Mouse (Mus musculus): ENCODE results near the gene Esyt1.

DNA sequence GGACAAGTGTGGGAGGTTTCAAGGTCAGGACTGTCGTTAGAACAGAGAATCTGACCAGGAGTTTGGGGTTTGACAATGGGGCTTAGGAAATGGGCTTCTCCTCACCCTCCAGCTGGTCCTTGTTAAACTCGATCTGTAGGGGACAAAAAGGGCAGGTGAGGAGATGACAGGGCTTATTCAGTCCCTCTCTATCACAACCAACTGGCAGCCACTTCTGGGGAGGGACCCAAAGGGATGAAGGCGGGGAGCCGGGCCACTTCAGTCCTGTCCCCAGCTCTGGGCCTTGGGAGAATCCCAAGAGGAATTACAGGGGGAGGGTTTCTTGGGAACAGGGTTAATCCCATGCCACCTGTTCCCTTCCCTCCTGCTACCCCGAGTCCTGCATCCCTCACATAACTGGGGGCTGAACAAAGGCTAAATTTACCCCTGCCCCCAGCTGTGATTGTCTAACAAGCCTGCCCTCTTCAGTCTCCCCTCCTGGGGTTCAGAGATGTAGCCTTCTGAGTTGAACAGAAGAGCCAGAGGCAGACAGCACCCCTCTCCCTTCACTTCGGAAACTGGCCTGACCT is 29.1 kb downstream of the Esyt1 start:
- no peak for TF ChIP-seq CTCF (IDR thresholded peaks at IDR 0.05; ENCODE audit: control insufficient read depth, insufficient read depth, insufficient read length)
- no peak for TF ChIP-seq MAX (IDR thresholded peaks at IDR 0.05)
- TF ChIP-seq MYOD1 (IDR thresholded peaks at IDR 0.05; ENCODE audit: control insufficient read depth, insufficient read length, low read depth) = peak; percentile 18
- no peak for TF ChIP-seq USF1 (IDR thresholded peaks at IDR 0.05; ENCODE audit: low read depth)

Measured in C2C12 (cell line).